Mouse (Mus musculus) heart, postnatal 0 days (tissue): ENCODE measurements around the gene Rfx3. TPM values are rescaled to one million over a fixed set of nuclear protein-coding genes. Genes with fewer than 3 reads are reported as not detected.

Experiments used
- ATAC-seq: fragments of 200-750 bp; cut with Nextera tagmentation; 2 replicates; pipeline ENCODE4 v1.8.0; 2017; ENCODE audit warnings: low read depth, moderate number of reproducible peaks, moderate library complexity; ENCODE audit not compliant: insufficient read depth
- DNase-seq: peaks from one replicate; pipeline ENCODE4 v3.0.0-alpha.2; 2016; ENCODE audit warnings: low spot score
- H3K27ac ChIP-seq: fragments of 300-500 bp; sonication (generic); 2 replicates; pipeline ENCODE4 v1.5.1; 2014; ENCODE audit warnings: low read depth, mild to moderate bottlenecking
- H3K27me3 ChIP-seq: fragments of 300-500 bp; sonication (generic); 2 replicates; pipeline ENCODE4 v1.6.1; 2014; ENCODE audit warnings: low read length, mixed read lengths; ENCODE audit not compliant: control insufficient read depth, insufficient read depth
- H3K36me3 ChIP-seq: fragments of 300-500 bp; sonication (generic); replicated peaks from 2 replicates; pipeline ENCODE4 v1.6.1; 2014; ENCODE audit warnings: low read length, mixed read lengths; ENCODE audit not compliant: control insufficient read depth, insufficient read depth
- H3K4me1 ChIP-seq: fragments of 300-500 bp; sonication (generic); 2 replicates; pipeline ENCODE4 v1.6.1; 2014; ENCODE audit warnings: antibody characterized with exemption; ENCODE audit not compliant: control insufficient read depth, insufficient read depth
- H3K4me2 ChIP-seq: fragments of 300-500 bp; sonication (generic); 2 replicates; pipeline ENCODE4 v1.6.1; 2014; ENCODE audit warnings: low read depth, mild to moderate bottlenecking, low read length, moderate library complexity
- H3K4me3 ChIP-seq: fragments of 300-500 bp; sonication (generic); 2 replicates; pipeline ENCODE4 v1.5.1; 2014; ENCODE audit warnings: low read depth, low read length
- H3K9ac ChIP-seq: fragments of 300-500 bp; sonication (generic); replicated peaks from 2 replicates; pipeline ENCODE4 v1.6.1; 2014; ENCODE audit warnings: low read depth, low read length, mixed read lengths
- H3K9me3 ChIP-seq: fragments of 300-500 bp; sonication (generic); replicated peaks from 2 replicates; pipeline ENCODE4 v1.6.1; 2016; ENCODE audit warnings: low read length; ENCODE audit not compliant: control insufficient read depth
- CTCF ChIP-seq: IDR thresholded peaks from 2 replicates; pipeline ENCODE4 v1.5.1; 2016; ENCODE audit warnings: antibody characterized with exemption, control low read depth, low read depth
- EP300 ChIP-seq: IDR thresholded peaks from 2 replicates; pipeline ENCODE4 v1.6.1; 2016; ENCODE audit warnings: antibody characterized with exemption, low read depth
- WGBS: fragments of 180-500 bp; shearing (Covaris S2); extraction: QIAGEN DNeasy Blood & Tissue Kit; methylation state at CpG from one replicate; pipeline ENCODE4 v1.1.7; 2014; 5-methylcytosine and 5-hydroxymethylcytosine counted together
- polyA plus RNA-seq: library from polyadenylated mRNA; unstranded; fragments of >200 nt; fragmentation: Nextera tagmentation; extraction: Ambion mirVana; gene quantifications from 2 replicates; pipeline ENCODE4 v1.2.1, GENCODE M21; 2015
- total RNA-seq: library from RNA; depleted of rRNA; stranded (reverse); fragments of >200 nt; gene quantifications from 2 replicates; pipeline ENCODE4 v1.2.3, GENCODE M21; 2014; ENCODE audit warnings: low replicate concordance; rRNA removed

Rfx3 gene
- total RNA-seq (1.2 and 6.8 TPM in 2 replicates), polyA plus RNA-seq (1.6 and 2.0 TPM in 2 replicates)

DNA sequence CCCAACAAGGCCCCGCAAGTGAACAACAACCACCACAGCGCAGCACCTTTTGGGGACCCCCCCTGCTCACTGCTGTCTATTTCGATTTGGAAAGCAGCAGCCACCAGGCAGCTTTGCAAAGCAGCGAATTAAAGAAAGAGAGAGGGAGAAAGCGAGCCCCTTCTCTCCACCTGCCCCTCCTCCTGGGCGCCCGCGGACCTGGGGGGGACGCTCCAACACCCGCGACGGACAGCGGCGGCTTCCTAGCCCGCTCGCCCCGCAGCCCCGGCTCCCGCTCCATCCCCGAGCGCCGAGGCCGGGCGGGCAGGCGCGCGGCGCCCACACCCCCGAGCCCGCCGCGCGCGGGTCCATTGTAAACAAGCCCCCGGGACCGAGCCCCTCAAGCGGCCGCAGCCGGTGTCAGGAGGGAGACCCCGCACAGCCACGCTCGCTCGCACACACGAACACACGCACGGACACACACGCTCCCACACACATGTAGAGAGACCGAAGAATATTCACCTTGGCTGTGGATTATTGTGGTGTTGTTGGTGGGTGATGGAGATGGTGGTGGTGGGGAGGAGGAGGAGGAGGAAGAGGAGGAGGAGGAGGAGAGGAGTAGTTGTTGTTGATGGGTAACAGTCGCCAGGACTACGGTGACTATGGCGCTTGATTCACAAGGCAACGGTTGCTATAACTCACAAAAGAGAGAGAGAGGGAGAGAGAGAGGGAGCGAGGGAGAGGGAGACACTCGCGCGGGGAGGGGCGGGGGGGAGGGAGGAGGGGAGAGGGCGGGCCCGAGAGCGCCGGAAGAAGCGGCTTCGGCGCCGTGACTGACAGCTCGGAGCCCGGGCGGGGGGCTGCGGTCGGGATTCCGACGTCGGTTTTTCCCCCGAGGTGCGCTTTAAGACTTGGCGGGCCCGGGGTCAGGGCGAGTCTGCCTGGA, at the start of gene Rfx3:
Rfx3 (minus strand) TSS at position 696 of the 925 bp plus-strand sequence.
- TF ChIP-seq EP300 (no peak; the same call in 1 of the 2 replicates), CTCF (no peak)
- no peaks in the 10 kb centered on the region for H3K9me3 ChIP-seq
- peak within 1 kb of the TSS; percentile 87 for H3K4me2 ChIP-seq
- peak within 1 kb of the TSS; percentile 100 for H3K27ac ChIP-seq
- peak within 1 kb of the TSS; percentile 99 for H3K4me3 ChIP-seq
- H3K27me3 ChIP-seq: no peaks in the 10 kb centered on the region
- DNase-seq (peak; percentile 91), ATAC-seq (peak; percentile 86)
- H3K4me1 ChIP-seq: peaks cover 5% of the 10 kb centered on the region
- under 1% methylated on average over 59 of the region's 78 CpGs for WGBS
- no peaks in the 10 kb centered on the region for H3K36me3 ChIP-seq
- peak within 1 kb of the TSS; percentile 92 for H3K9ac ChIP-seq

DNA sequence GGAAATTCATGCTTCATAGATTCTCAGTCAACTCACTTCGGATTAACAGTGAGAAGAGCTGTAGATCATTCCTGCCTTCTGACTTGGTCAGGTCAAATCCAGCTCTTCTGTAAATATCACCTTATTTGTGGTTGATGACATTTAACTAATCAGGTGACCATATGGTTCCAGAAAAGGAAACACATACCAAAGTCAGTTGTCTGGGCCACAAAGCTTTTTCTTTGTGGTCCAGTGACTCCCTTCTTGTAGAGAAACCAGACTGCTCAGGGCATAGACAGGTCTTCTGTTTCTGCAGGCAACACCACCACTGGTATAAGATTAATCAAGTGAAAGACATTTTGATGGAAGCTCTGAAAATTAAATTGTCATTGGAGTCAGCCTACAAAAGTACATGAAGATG, 41.1 kb upstream of the Rfx3 start:
- no peaks in the 10 kb centered on the region for H3K9me3 ChIP-seq
- no peak overlapping the region for H3K9ac ChIP-seq
- no peaks in the 10 kb centered on the region for H3K4me1 ChIP-seq
- 82% methylated on average over 1 of the region's 1 CpGs for WGBS
- no peak overlapping the region for H3K4me2 ChIP-seq
- no peaks in the 10 kb centered on the region for H3K36me3 ChIP-seq
- no peak for TF ChIP-seq CTCF
- no peak for TF ChIP-seq EP300
- no peak overlapping the region for H3K27ac ChIP-seq
- no peak for DNase-seq
- no peak overlapping the region for H3K4me3 ChIP-seq
- ATAC-seq: no peak
- no peaks in the 10 kb centered on the region for H3K27me3 ChIP-seq

DNA sequence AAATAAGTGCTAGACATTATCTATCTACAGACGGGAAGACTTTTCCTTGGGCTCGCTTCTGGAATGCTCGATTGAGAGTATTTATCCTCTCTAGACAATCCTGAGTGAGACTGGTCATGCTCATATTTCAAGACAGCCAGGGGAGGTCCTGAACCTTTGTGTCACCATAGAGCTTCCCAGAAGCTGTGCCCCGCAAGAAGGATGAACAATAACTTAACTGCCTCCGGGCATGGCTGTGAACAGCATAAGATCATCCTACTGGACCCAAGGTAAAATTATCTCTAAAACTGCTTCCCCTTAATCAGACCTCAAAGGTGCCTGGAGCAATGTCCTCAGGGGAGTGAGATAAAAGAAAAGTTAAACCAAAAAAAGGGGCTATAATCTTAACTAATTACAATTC, 40.6 kb upstream of the Rfx3 start:
- DNase-seq (no peak), ATAC-seq (no peak)
- H3K4me1 ChIP-seq: no peaks in the 10 kb centered on the region
- H3K4me2 ChIP-seq: no peak overlapping the region
- no peaks in the 10 kb centered on the region for H3K27me3 ChIP-seq
- H3K36me3 ChIP-seq: no peaks in the 10 kb centered on the region
- H3K4me3 ChIP-seq: no peak overlapping the region
- 72% methylated on average over 5 of the region's 5 CpGs for WGBS
- H3K9ac ChIP-seq: no peak overlapping the region
- TF ChIP-seq EP300 (no peak), CTCF (no peak)
- no peaks in the 10 kb centered on the region for H3K9me3 ChIP-seq
- H3K27ac ChIP-seq: no peak overlapping the region

DNA sequence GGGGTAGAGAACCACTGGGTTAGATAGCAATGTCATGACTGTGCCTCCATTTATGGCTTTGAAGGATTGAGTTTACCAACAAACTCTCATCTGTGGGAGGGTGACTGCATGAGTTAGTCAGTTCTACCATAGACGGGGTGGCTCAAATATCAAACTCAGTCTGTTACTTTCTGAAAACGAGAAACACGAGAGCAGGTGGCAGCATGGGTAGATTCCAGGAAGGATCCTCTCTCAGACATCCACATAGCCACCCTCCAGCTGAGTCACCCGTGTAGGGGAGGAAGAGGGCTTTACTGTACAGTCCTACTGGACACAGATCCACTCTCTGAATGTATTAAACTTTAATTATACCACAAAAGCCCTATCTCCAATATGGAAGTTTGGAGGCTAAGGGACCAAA, 38.3 kb upstream of the Rfx3 start:
- no peak for DNase-seq
- Histone ChIP-seq H3K9ac (no peak overlapping the region), H3K4me3 (no peak overlapping the region), H3K27me3 (no peaks in the 10 kb centered on the region), H3K36me3 (no peaks in the 10 kb centered on the region), H3K4me1 (no peaks in the 10 kb centered on the region), H3K4me2 (no peak overlapping the region), H3K9me3 (no peaks in the 10 kb centered on the region), H3K27ac (no peak overlapping the region)
- WGBS: 82% methylated on average over 4 of the region's 4 CpGs
- no peak for ATAC-seq
- no peak for TF ChIP-seq CTCF
- no peak for TF ChIP-seq EP300

DNA sequence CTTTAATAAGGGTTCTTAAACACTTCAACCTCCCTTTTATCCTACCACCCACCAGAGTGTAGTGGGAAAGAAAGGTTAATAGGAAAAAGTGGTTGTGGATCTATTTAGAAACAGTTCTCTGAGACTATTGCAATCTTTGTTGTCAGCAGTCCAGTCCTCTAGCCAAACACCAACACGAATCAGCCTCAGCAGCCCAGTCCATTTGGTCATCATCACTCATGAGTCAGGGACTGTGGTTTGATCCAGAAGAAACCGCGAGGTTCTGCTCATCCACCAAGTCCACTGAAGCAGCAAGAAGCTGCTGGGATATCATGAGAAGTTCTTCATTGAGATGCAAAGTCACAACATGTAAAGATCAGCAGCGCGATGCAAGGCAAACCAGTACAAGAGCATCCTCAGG, 35.8 kb upstream of the Rfx3 start:
- H3K9me3 ChIP-seq: no peaks in the 10 kb centered on the region
- 84% methylated on average over 5 of the region's 5 CpGs for WGBS
- H3K27me3 ChIP-seq: no peaks in the 10 kb centered on the region
- DNase-seq (no peak), ATAC-seq (no peak)
- H3K36me3 ChIP-seq: no peaks in the 10 kb centered on the region
- H3K4me1 ChIP-seq: no peaks in the 10 kb centered on the region
- no peak for TF ChIP-seq EP300
- no peak for TF ChIP-seq CTCF
- no peak overlapping the region for H3K27ac ChIP-seq
- no peak overlapping the region for H3K4me2 ChIP-seq
- no peak overlapping the region for H3K9ac ChIP-seq
- no peak overlapping the region for H3K4me3 ChIP-seq
